Mouse (Mus musculus) layer of hippocampus, adult 9-11 months (tissue): ENCODE results near the gene Rnf215.
"Not testable (repeated sequence)": the region's sequence is repeated elsewhere in the genome, so short reads cannot be mapped to it uniquely, and the experiment has no call there.

Experiments
- DNase-seq: peaks from one replicate; pipeline ENCODE4 v3.0.0; 2022

Rnf215 gene

GRCm38 (mm10) chr11:4148536-4149156 lies 13.6 kb downstream of the Rnf215 start:
- DNase-seq: no peak

- no peak for DNase-seq
Measured at GRCm38 (mm10) chr11:4149886-4150285, 14.9 kb downstream of the Rnf215 start.

DNA sequence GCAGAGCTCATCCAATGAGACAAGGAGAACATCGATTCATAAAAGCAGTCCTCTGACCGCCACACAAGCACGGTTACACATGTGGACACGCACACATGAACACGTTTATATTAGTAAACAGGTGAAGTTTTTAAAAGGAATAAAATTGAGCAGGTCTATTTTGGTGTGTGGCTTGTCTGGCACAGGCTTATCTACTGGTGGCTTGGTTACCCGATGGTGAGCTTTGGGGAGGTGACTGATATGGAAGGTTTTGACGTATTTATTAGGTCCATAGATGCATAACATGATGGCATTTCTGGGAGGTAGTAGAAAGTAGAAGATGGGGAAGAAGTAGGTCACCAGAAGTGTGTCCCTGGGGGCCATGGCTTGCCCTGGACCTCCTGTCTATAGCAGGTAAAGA lies 18.7 kb downstream of the Rnf215 start:
- no peak for DNase-seq

GRCm38 (mm10) chr11:4155641-4156040 lies 20.6 kb downstream of the Rnf215 start:
- DNase-seq: peak; percentile 38

- no peak for DNase-seq
Measured at GRCm38 (mm10) chr11:4158676-4159075, 23.7 kb downstream of the Rnf215 start.

DNA sequence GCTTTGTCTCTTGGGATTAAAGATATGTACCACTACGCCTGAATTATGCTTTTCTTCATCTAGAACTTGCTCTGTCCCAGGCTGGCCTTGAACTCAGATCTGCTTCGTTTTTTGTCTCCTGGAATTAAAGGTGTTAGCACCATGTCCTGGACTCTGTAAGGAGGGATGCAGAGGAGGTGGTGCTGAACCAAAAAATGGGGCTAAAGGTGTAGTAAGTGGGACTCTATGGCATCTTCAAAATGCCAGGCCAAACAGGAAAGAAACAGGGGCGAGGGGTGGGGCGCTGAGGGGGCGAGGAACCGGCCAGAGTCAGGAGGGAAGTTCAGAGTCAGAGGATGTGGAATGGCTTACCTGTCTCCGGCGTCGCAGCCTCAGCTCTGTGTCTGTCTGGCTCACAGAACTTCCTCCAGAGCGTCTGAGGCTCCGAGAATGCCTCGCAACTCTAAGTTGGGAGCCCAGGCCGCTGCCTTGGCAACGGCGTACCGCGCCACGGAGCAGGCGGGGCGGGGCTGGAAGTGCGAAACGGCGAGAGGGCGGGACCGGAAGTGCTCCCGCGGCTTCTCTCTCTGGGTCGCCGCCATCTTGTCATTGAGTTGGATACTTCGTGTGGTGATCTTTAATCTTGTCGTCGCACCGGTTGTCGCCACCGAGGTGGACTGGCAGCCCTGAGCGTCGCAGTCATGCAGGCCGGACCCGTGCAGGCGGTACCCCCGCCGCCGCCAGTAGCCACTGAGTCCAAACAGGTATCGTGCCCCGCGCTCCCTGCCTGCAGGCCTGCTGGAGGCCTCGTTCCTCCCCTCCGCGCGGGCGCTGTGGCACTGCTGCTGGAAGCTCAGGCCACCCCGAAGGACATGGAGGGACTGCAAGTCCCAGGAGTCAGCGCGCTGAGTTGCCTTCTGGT lies 25.1 kb downstream of the Rnf215 start, which contains the start of the genes Ccdc157 and Sf3a1:
Gene Ccdc157, minus strand, starts transcription at position 486 of the 901 bp plus-strand sequence.
Gene Sf3a1, plus strand, starts transcription at position 543 of the 901 bp plus-strand sequence.
- DNase-seq: peak; percentile 93

DNA sequence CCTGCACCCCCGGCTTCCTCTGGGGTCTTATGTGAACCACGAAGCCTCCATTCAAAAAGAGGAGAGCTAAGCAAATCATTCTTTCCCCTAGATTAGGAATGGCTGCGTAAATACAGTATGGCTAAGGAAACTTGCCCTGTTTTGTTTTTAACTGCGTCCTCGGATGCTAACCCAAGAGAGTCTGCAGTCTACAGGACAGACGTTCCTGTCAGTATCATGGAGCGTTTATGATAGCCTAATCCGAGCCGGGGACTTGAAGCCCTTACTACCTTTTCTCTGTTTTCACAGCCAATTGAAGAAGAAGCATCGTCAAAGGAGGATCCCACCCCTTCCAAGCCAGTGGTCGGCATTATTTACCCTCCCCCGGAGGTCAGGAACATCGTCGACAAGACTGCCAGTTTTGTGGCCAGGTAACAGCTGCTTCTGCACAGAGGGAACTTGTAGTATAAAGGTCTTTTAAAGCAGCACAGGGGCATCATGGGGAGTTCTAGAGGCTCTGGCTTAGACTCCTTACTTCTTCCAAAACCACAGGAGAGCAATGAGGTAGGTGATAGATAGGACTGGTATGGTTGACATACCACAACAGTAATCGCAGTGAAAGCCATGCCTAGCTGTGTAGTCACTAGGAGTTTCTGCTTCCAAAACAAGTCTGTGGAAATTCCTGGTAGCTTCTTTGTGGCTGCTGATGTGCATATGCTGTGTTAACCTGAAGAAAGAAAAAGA lies 25.9 kb downstream of the Rnf215 start:
- no peak for DNase-seq

DNA sequence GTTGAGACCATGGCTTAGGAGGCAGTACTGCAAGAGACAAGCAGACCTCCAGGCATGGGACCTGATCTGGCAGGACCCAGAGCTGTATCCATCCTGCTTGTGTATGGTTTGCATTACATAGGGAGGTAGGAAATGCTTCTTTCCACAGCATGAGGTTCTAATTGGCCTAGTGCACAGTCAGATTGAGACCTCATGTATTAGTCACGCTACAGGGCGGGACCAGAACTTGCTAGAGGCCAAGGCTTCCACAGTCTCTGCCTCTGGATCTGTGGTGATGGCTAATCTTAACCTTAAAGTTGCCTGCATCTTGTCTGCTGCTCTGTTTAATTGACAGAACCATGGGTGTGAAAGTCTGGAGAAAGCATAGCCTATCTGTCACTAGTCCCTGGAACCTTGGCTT lies 29.7 kb downstream of the Rnf215 start:
- DNase-seq: no peak

DNA sequence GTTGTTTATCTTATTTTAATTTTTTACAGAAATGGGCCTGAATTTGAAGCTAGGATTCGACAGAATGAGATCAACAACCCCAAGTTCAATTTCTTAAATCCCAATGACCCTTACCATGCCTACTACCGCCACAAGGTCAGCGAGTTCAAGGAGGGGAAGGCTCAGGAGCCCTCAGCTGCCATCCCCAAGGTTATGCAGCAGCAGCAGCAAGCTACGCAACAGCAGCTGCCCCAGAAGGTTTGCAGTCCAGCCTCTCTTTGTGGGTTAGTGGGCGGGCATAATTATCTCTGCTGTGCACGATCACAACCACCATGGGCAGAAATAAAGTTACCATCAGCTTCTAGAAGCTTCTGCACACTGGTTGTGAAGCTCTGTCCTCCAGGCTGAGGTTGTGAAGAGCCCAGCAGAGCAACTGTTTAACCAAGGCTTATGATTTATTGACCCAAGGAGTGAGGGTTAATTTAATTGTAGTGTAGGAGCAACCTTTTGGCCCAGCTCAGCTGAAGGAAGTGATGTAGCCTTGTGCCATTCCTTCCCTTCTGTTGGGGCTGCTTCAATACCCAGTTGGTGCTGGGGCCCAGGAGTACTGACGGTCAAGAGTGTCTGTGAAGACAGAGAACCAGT lies 31.6 kb downstream of the Rnf215 start:
- no peak for DNase-seq

DNA sequence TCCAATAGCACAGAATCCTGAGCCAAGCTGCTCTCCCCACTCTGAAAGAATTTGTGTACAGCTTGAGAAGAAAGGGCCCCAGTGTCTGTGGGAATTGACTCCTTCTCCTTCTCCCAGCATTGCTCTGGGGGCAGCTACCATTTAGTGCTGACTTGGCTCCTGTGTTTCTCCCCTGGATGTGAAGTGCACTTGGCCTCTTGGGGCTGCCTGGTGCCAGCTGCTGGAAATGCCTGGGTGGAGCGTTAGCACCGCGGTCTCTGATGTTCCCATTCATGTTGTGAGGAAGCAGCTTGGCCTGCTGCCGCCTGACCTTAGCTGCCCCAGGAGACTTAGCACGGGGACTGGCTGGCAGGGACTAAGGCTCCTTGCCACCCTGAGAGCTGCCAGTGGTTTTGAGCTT lies 39.6 kb downstream of the Rnf215 start:
- peak; percentile 72 for DNase-seq

GRCm38 (mm10) chr11:4177716-4178115 lies 42.7 kb downstream of the Rnf215 start:
- no peak for DNase-seq

GRCm38 (mm10) chr11:4182061-4182460 lies 47.1 kb downstream of the Rnf215 start:
- peak; percentile 38 for DNase-seq

DNA sequence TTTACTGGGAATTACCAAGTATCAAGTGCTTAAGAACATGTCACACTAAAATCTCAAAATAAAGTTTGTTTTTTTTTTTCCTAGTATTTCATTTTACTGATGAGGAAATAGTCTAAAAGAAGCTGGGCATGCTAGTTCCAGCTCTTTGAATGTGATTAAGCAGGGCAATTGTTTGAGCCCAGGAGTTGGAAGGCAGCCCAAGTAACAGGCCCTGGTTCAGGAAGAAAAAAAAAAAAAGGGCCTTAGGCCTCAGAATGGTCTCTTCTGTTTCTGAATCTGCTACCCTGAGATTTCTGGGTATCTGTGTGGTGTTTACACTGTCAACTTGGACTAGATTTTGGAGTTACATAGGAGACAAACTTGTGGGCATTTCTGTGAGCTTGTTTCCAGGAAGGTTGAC lies 48.5 kb downstream of the Rnf215 start:
- no peak for DNase-seq

DNA sequence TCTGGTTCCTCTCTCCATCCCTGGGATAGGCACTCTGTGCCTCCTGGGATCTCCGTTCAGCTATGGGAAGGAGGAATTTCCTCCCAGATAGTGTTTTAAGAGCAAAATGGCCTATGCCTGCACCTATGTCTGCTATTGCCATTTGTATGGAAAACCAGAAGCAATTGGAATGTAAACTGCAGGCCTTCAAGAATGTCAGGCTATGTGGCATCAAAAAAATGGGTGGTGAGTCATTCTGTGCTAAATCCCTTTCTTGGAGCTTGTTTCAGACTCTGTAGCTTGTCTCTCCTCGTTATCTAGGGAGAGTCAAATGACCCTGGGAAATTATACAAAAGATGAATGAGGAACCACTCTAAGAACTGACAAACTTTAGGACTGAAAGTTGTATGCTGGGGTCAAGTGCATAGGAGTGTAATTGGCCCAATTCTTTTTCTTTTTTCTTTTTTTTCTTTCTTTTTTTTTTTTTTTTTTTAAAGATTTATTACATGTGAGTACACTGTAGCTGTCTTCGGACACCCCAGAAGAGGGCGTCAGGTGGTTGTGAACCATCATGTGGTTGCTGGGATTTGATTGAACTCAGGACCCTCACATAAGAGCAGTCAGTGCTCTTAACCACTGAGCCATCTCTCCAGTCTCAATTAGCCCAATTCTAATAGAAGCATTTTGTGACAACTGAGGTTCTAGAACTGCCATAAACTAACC lies 49.4 kb downstream of the Rnf215 start:
- no peak for DNase-seq

DNA sequence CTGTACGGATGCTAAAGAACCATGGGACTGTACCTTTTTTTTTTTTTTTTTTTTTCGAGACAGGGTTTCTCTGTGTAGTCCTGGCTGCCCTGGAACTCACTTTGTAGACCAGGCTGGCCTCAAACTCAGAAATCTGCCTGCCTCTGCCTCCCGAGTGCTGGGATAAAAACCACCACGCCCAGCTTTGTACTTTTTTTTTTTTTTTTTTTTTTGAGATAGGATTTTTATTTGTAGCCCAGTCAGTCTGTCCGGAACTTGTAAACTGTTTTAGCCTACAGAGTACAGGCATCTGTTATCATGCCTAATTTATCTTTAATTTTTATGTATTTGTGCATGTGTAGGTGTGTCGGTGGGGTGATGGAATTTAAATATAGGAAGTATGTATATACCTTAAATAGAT lies 50.5 kb downstream of the Rnf215 start:
- not testable (repeated sequence) for DNase-seq

DNA sequence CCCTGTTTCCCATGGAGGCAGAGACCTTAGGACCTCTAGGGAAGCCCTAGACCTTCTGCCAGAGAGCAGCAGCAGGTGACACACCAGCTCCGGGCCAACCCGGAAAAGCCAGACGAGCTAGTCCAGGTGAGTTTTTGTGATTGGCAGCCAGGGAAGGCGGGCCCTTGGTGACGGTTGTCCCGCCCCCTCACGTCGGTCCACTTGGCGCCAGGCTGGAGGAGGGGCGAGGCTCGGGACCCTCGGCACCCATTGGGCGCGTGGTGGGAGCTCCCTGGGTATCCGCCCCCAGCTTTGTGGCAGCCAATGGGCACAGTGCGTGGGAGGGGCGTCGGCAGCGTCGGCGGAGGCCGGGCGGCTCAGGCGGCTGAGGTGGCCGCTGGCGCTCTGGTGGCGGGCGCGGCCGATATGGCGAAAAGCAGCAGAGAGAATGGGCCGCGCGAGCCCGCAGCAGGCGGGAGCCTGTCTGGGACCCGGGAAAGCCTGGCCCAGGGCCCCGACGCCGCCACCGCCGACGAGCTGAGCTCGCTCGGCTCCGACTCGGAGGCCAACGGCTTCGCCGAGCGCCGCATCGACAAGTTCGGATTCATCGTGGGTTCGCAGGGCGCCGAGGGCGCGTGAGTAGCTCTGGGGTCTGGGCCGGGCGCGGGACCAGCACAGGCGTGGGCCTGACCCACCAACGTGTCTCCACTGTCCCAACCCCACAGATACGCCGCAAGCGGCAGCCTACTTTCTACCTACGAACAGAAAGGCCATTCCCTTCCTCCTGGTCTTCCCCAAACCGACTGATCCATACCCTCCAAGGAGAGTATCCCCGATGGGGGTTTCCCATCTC lies 51.7 kb downstream of the Rnf215 start, which contains the start of gene Tbc1d10a:
Gene Tbc1d10a, plus strand, starts transcription at position 304 of the 832 bp plus-strand sequence.
- DNase-seq: peak; percentile 99

DNA sequence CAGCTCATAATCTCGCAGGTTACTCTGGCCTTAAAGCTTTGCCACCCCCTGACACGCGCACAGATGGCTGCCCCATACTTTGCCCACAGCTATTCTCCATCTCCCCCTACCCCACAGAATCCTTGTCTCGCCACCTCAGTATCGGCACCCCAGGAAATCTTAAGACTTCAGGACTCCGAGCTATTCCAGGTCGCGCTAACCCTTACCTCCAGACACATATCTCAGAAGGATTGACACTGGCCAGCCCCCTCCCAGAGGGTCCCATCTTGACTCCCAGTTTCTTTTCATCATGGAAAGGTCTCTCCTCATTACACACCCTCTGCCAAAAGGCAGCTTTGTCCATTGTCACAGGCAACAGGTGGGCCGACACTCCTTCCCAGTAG lies 52.3 kb downstream of the Rnf215 start:
- DNase-seq: no peak

DNA sequence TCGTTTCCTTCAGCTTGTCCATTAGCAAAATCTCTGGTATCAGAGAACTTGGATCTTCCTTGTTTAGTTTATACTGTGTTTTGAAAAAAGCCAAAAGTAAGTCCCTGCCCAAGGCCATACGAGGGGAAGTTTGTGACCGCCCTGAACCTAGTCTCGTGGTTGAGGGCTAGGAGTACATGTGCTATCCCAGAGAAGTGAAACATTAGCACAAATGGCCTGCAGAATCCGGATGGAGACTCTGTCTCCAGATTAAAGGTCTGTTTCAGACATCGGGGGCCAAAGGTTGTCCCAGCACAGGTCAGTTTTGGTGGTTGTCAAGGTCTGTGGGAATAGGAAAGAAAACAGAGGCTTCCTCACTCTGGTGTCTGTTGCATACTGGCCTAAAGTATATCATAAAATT lies 54.2 kb downstream of the Rnf215 start:
- no peak for DNase-seq

DNA sequence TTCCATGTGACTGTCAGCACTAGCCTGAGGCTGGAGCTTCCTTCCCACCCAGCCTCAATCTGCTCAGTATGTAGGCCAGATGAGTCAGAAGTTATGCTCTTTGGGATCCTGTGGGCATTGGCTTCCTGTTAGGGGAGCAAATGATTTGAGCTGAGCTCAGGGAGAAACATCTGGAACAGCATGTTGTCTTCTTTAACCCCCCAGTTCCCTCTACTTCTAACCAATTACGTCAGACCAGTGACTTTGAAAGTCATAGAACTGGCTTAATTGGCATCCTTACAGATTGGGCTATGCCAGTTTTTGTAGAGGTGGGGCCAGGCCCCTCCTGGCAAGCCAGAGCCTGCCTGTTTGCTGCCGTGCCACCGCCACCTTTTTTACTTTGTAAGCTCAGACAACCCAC lies 55.7 kb downstream of the Rnf215 start:
- no peak for DNase-seq
